Mouse (Mus musculus) MEL (cell line): ENCODE measurements around the gene Clns1a.

Source experiments
- CHD2 ChIP-seq: IDR thresholded peaks from 2 replicates; pipeline ENCODE4 v1.6.1; 2011; ENCODE audit warnings: low read length, improper control_type of control experiment
- CTCF ChIP-seq, 3 experiments: IDR thresholded peaks in 2 of 3; conservative IDR thresholded peaks in 1 of 3; 2 replicates each; pipeline ENCODE4 v1.5.1; 2011 to 2012; ENCODE audit warnings: low read length in 3 of 3, low read depth in 2 of 3, mild to moderate bottlenecking in 2 of 3, improper control_type of control experiment in 1 of 3, inconsistent platforms in 1 of 3, mixed read lengths in 1 of 3, moderate library complexity in 1 of 3; ENCODE audit not compliant: control insufficient read depth in 1 of 3, insufficient read depth in 1 of 3, poor library complexity in 1 of 3, severe bottlenecking in 1 of 3
- MEF2A ChIP-seq: IDR thresholded peaks from 2 replicates; pipeline ENCODE4 v1.6.1; 2014; ENCODE audit warnings: low read depth, mild to moderate bottlenecking, inconsistent platforms, low read length, improper control_type of control experiment; ENCODE audit not compliant: poor library complexity, insufficient replicate concordance, severe bottlenecking; ENCODE audit errors: extremely low read depth
- NRF1 ChIP-seq: IDR thresholded peaks from 2 replicates; pipeline ENCODE4 v1.6.1; 2014; ENCODE audit warnings: low read depth, mild to moderate bottlenecking, inconsistent platforms, low read length, improper control_type of control experiment, moderate library complexity; ENCODE audit not compliant: poor library complexity, insufficient read depth, severe bottlenecking
- SMC3 ChIP-seq: IDR thresholded peaks from 2 replicates; pipeline ENCODE4 v1.6.1; 2011; ENCODE audit warnings: low read depth, low read length, improper control_type of control experiment
- TCF12 ChIP-seq: IDR thresholded peaks from 2 replicates; pipeline ENCODE4 v1.6.1; 2014; ENCODE audit warnings: low read depth, mild to moderate bottlenecking, inconsistent platforms, low read length, improper control_type of control experiment, moderate library complexity

GRCm38 (mm10) chr7:97747176-97747707 is 50.8 kb downstream of the Clns1a start:
- TF ChIP-seq CTCF (IDR thresholded peaks at IDR 0.05 in 2 of 3, conservative IDR thresholded peaks at IDR 0.05 in 1 of 3; ENCODE audit: control insufficient read depth in 1 of 3, insufficient read depth in 1 of 3, low read depth in 2 of 3, low read length in 3 of 3, poor library complexity in 1 of 3, severe bottlenecking in 1 of 3) (peak in 2 of 3 experiments; percentile 11 to 26; a peak in 2 of 6 replicates), MEF2A (no peak), NRF1 (no peak), TCF12 (peak; percentile 45; the same call in 1 of the 2 replicates), SMC3 (peak; percentile 14; the same call in 1 of the 2 replicates), CHD2 (no peak)
